Mouse (Mus musculus): ENCODE data around the gene Vamp8. TPM values are rescaled to one million over a fixed set of nuclear protein-coding genes. Genes with fewer than 3 reads are reported as not detected.

The Vamp8 gene
- total RNA-seq, 2 experiments from 2014 or later, result 71.0 to 75.5 TPM

GRCm38 (mm10) chr6:72409567-72409966, 19.1 kb upstream of the Vamp8 start:
- DNase-seq, result peak; percentile 64 to 79
- intact Hi-C loops (cut with DNase I), result loop anchor here (5.0 kb wide), 2 partner anchors 127 to 222 kb away; no protein-coding TSS in a partner anchor

- DNase-seq, result peak; percentile 82 to 88
- intact Hi-C loops (cut with DNase I), result loop anchor here (2.0 to 5.0 kb wide), 3 partner anchors 42 to 220 kb away; no protein-coding TSS in a partner anchor
Measured at GRCm38 (mm10) chr6:72407119-72407518, 16.6 kb upstream of the Vamp8 start.

DNA sequence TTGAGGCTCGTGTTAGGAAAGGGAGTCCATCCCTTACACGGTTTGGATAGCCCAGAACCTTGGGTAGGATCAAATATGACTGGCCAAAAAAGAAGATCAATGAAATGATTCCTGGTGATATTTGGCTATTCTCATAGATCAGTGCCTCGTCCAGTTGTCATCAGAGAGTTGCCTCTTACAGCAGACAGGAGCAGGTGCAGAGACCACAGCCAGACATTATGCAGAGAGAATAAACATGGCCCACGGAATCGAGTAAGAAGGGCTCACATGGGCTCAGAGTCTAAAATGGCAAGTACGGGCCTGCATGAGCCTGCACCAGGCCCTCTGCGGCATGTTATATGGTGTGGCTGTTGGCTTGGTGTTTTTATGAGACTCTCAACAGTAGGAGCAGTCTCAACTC, 14.9 kb upstream of the Vamp8 start:
- no peak for DNase-seq
- intact Hi-C loops (cut with DNase I), result loop anchor here (5.0 kb wide), 2 partner anchors 123 to 218 kb away; no protein-coding TSS in a partner anchor

GRCm38 (mm10) chr6:72401875-72402274, 11.4 kb upstream of the Vamp8 start:
- DNase-seq, result peak; percentile 78 to 81
- intact Hi-C loops (cut with DNase I), result loop anchor here (5.0 kb wide), 1 partner anchor 45 kb away; the partner anchor contains the start of gene Tmem150a

- intact Hi-C loops (cut with DNase I), result loop anchor here (5.0 kb wide), 1 partner anchor 43 kb away; the partner anchor contains the start of gene Tmem150a
Measured at GRCm38 (mm10) chr6:72399967-72400366, 9.5 kb upstream of the Vamp8 start.

GRCm38 (mm10) chr6:72396837-72397251, 6.3 kb upstream of the Vamp8 start:
- DNase-seq, result no peak
- intact Hi-C loops (cut with DNase I), result no loop called here

More at GRCm38 (mm10) chr6:72399967-72400366, 9.5 kb upstream of the Vamp8 start:
- no peak for DNase-seq

- no peak for DNase-seq
- intact Hi-C loops (cut with DNase I), result no loop called here
Measured at GRCm38 (mm10) chr6:72392341-72392740, 1.8 kb upstream of the Vamp8 start.

DNA sequence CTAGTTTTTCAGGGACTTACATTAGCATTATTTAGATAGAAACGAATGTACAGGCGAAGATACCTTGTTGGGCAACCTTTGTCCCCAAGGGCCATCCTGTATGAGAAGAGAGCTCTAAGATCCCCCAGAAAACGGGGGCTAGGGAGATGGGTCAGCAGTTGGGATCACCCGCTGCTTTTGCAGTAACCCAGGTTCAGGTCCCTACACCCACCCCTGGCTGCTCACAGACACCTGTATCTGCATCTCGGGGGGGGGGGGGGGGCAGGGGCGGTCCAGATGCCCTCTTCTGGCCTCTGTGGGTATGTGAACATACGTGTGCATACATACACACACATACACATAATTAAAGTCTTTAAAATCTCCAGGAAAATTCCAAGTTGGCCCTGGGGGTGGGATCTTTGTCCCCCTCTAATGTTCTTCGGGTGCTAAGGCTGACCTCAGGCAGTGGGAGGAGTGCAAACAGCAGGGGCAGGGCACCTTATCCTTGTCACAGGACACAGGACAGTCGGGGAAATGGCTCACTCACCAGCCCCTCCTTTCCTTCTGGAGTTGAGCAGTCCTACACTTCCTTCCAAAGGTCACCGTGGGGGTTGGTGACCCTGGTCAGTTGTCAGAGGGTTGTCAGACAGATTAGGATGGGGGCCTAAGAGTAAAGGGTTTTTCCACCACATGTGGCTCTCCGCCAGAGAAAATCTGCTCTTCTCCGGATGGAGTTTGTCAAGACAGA, 455 bp upstream of the Vamp8 start:
- intact Hi-C loops (cut with DNase I), result no loop called here

GRCm38 (mm10) chr6:72389471-72389940, 997 bp downstream of the Vamp8 start:
- intact Hi-C loops (cut with DNase I), result loop anchor here (5.0 kb wide), 1 partner anchor 42 kb away; the partner anchor contains the start of genes 0610030E20Rik and Usp39
- no peak for DNase-seq

More for the DNA sequence above, 455 bp upstream of the Vamp8 start:
- peak; percentile 70 to 72 for DNase-seq

DNA sequence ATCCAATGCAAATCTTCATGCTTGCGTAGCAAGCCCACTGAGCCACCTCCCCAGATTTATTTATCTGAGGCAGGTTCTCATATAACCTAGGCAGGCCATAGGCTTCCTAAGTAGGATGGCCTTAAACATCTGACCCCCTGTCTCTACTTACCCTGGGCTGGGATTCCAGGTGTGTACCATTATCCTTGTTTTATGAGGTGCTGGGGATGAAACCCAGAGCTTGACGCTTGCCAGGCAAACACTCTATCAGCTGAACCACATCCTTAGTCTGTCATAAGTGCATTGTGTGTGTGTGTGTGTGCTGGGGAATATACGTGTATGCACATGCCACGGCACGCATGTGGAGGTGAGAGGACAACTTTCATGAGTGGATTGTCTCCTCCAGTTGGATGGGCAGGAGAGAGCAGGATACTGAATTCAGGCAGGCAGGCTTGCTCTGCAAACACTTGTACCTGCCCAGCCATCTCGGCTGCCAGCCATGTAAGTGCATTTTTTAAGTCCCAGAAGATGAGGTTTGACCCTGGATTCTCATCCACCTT, 1.6 kb downstream of the Vamp8 start:
- DNase-seq, result no peak
- intact Hi-C loops (cut with DNase I), result loop anchor here (5.0 kb wide), 1 partner anchor 42 kb away; the partner anchor contains the start of genes 0610030E20Rik and Usp39

- no peak for DNase-seq
- intact Hi-C loops (cut with DNase I), result loop anchor here (5.0 kb wide), 1 partner anchor 41 kb away; the partner anchor contains the start of genes 0610030E20Rik and Usp39
Measured at GRCm38 (mm10) chr6:72388266-72388665, 2.2 kb downstream of the Vamp8 start.

- intact Hi-C loops (cut with DNase I), result loop anchor here (5.0 kb wide), 1 partner anchor 41 kb away; the partner anchor contains the start of genes 0610030E20Rik and Usp39
- no peak for DNase-seq
Measured at GRCm38 (mm10) chr6:72387816-72388215, 2.7 kb downstream of the Vamp8 start.

GRCm38 (mm10) chr6:72386561-72386960, 3.9 kb downstream of the Vamp8 start:
- intact Hi-C loops (cut with DNase I), result loop anchor here (5.0 kb wide), 1 partner anchor 39 kb away; the partner anchor contains the start of genes 0610030E20Rik and Usp39
- DNase-seq, result no peak

DNA sequence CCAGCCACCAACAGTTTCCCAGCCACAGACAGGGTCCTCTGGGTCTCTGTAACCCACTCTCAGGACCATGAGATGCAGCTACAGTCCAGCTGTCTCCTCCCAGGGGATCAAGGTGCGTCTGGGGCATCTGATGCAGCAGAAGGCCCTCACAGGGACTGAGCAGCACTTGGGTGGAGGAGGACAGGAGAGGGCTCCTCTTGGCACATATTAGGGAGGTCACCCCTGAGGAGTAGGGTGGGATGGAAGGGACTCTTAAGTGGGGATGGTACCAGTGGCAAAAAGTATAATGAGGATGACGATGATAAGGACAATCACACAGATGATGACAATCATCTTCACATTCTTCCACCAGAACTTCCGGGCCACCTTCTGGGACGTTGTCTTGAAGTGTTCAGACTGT, 5.2 kb downstream of the Vamp8 start:
- intact Hi-C loops (cut with DNase I), result loop anchor here (5.0 kb wide), 1 partner anchor 38 kb away; the partner anchor contains the start of genes 0610030E20Rik and Usp39

DNA sequence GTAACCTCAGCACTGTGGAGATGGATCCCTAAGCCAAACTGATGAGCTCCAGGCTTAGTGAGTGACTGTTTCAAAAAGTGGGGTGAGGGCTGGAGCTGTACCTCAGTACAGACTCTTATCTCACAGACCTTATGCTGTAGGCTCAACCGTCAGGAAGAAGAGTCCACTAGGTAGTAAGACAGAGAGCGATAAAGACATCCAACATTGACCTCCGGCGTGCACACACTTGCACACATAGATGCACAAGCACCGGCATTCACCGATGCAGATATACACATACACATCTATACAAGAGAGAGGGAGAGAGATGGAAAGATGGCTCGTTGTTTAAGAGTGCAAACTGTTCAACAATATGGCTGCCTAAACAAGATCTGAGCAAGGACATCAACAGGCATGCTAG, 6.6 kb downstream of the Vamp8 start:
- DNase-seq, result no peak
- intact Hi-C loops (cut with DNase I), result no loop called here

More for the DNA sequence above, 5.2 kb downstream of the Vamp8 start:
- DNase-seq, result no peak

GRCm38 (mm10) chr6:72383142-72383820, 7.2 kb downstream of the Vamp8 start:
- no peak for DNase-seq
- intact Hi-C loops (cut with DNase I), result no loop called here

- intact Hi-C loops (cut with DNase I), result no loop called here
- no peak for DNase-seq
Measured at GRCm38 (mm10) chr6:72382494-72382893, 8.0 kb downstream of the Vamp8 start.

DNA sequence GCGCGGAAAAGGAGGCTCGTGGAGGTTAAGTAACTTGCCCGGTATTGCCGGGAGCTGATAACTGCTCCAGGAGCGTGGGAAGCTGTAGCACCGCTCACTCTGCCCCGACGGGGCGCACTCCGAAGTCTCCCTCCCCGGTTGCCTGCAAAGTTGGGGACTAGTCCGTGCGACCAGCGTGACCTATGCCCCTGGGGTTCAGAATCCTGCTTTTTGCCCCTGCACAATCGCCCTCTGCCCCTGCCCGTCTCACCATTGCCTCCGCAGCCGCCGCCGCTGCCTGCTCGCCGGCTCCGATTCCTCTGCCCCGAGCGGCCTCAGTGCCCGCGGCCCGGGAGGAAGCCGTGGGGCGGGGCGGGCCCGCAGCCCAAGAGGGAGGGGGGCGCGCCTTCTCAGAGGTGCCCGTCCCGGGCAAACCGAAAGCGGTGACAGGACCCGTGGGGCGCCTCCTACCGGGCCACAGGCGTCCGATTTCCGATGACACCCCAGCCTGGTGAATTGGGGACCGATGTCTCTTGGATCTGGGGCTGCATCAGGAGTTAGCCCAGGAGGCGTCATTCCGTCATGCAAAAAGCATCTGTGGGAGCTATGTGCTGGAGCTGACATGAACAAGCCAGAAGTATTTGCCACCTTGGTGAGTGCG, 10.3 kb downstream of the Vamp8 start, which contains the start of gene Vamp5:
Gene Vamp5 (minus strand): TSS at position 338 of the 640 bp plus-strand sequence.
- intact Hi-C loops (cut with DNase I), result no loop called here
- peak; percentile 89 to 90 for DNase-seq

DNA sequence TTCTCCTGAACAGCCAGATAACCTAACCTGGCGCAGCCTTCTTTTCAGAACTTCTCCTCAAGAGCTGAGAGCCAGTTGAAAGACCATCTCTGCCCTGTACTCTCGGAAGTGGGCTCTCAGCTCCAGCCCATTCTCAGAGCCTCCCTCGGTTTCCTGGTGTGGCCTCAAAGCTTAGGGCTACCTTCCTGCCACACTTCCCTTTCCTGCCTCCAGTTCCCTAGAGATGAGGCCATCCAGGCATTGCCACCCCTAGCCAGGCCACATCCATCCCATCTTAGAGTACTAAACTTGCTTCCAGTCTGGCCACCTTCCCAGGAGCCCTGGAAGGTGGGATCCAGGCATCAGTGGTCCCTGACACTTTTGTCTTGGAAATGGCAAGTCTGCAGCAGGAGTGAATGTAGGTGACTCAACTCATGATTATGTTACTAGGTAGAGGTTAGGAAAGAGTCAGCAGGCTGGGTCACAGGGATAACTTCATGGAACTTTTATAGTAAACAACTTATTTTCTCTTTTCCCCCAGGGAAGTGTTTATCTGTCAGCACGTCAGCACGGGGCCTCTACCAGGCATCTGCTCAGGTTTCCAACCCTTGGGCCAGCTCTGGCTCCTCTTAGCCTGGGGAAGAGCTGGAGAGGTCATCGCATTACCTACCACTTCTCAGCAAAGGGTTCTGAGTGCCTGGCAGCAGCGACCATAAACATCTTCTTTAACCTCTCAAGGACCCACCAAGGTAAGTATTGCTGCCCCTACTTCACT, 10.9 kb downstream of the Vamp8 start:
- DNase-seq, result no peak
- intact Hi-C loops (cut with DNase I), result no loop called here

All from heart, postnatal 14 days (tissue).